Mouse (Mus musculus) forebrain, embryonic 15.5 days (tissue): ENCODE measurements at regions not wholly inside any gene's neighbourhood (a gene's known extent, or its start where the extent isn't known, plus 50 kb on each side); places are given as distances from the start of the nearest gene placed in this dataset.

Source experiments
- ATAC-seq: fragments of 200-750 bp; cut with Nextera tagmentation; replicated peaks from 2 replicates; pipeline ENCODE4 v1.8.0; 2017; ENCODE audit warnings: mild to moderate bottlenecking, moderate TSS enrichment, moderate library complexity
- H3K27ac ChIP-seq: fragments of 300-500 bp; sonication (generic); replicated peaks from 2 replicates; pipeline ENCODE4 v1.5.1; 2015; ENCODE audit warnings: mild to moderate bottlenecking, inconsistent platforms
- H3K27me3 ChIP-seq: fragments of 300-500 bp; sonication (generic); 2 replicates; pipeline ENCODE4 v1.6.1; 2015; ENCODE audit warnings: inconsistent platforms
- H3K36me3 ChIP-seq: fragments of 300-500 bp; sonication (generic); 2 replicates; pipeline ENCODE4 v1.6.1; 2015; ENCODE audit warnings: mild to moderate bottlenecking, inconsistent platforms
- H3K4me1 ChIP-seq: fragments of 300-500 bp; sonication (generic); 2 replicates; pipeline ENCODE4 v1.6.1; 2015; ENCODE audit warnings: inconsistent platforms
- H3K4me2 ChIP-seq: fragments of 300-500 bp; sonication (generic); replicated peaks from 2 replicates; pipeline ENCODE4 v1.6.1; 2015; ENCODE audit warnings: mild to moderate bottlenecking, inconsistent platforms
- H3K4me3 ChIP-seq: fragments of 300-500 bp; sonication (generic); 2 replicates; pipeline ENCODE4 v1.5.1; 2015; ENCODE audit warnings: mild to moderate bottlenecking, inconsistent platforms
- H3K9ac ChIP-seq: fragments of 300-500 bp; sonication (generic); replicated peaks from 2 replicates; pipeline ENCODE4 v1.6.1; 2015; ENCODE audit warnings: mild to moderate bottlenecking, inconsistent platforms
- H3K9me3 ChIP-seq: fragments of 300-500 bp; sonication (generic); 2 replicates; pipeline ENCODE4 v1.6.1; 2016; ENCODE audit warnings: inconsistent platforms
- WGBS: fragments of 180-500 bp; shearing (Covaris S2); methylation state at CpG from one replicate; pipeline ENCODE4 v1.1.7; 2015; ENCODE audit warnings: mixed read lengths; 5-methylcytosine and 5-hydroxymethylcytosine counted together

- no peaks in the 10 kb centered on the region for H3K36me3 ChIP-seq
- 54% methylated on average over 8 of the region's 8 CpGs for WGBS
- no peak overlapping the region for H3K4me3 ChIP-seq
- H3K27me3 ChIP-seq = no peaks in the 10 kb centered on the region
- ATAC-seq = no peak
- H3K4me2 ChIP-seq = no peak overlapping the region
- no peaks in the 10 kb centered on the region for H3K9me3 ChIP-seq
- H3K4me1 ChIP-seq = 0 out of 2 replicates have a peak, but pooled peaks cover 4% of the 10 kb centered on the region
- H3K27ac ChIP-seq = no peak overlapping the region
- H3K9ac ChIP-seq = no peak overlapping the region
Observed at GRCm38 (mm10) chr10:21741575-21741974, 140.4 kb upstream of the Sgk1 start.

DNA sequence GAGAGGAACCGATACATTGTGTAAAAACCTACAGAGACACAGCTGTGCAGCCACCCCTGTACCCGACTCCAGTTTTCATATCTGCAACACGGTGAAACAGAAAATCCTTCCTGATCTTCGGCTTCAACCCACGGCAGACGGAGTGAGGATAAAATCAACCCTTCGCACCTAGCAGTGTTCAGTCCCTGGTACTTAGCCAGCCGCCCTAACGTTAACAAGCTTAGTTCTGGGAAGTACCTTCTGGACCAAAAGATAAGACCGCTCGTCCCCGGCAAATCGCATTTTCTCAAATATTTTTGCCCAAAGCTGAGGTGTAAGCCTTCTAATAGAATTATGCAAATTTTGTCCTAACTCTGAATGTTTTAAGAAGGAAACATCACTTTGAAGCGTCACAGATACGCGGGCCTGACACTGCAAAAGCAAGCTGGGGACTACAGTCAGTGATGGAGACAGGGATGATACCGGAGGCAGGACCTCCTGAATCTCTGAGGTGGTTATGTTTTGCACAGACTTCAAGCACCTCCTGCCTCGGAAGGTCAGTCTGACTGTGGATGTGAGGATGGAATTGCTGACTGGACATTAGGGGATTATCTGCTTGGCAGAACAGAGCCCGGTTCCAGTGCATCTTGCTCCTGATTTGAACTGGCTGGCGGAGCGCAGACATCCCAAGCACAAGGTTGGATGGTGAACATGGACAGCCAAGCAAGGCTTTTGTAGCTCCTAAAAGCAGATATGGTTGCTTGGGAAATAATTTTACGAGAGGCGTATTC is 139.8 kb upstream of the Sgk1 start:
- H3K4me2 ChIP-seq = no peak overlapping the region
- WGBS = 88% methylated on average over 23 of the region's 23 CpGs
- H3K4me3 ChIP-seq = no peak overlapping the region
- H3K4me1 ChIP-seq = 0 out of 2 replicates have a peak, but pooled peaks cover 10% of the 10 kb centered on the region
- H3K27ac ChIP-seq = no peak overlapping the region
- H3K9me3 ChIP-seq = no peaks in the 10 kb centered on the region
- H3K9ac ChIP-seq = no peak overlapping the region
- no peaks in the 10 kb centered on the region for H3K36me3 ChIP-seq
- H3K27me3 ChIP-seq = no peaks in the 10 kb centered on the region
- no peak for ATAC-seq

GRCm38 (mm10) chr10:21743396-21743795 is 138.6 kb upstream of the Sgk1 start:
- Histone ChIP-seq H3K9me3 (no peaks in the 10 kb centered on the region), H3K27me3 (no peaks in the 10 kb centered on the region), H3K4me2 (no peak overlapping the region), H3K9ac (no peak overlapping the region), H3K4me1 (0 out of 2 replicates have a peak, but pooled peaks cover 10% of the 10 kb centered on the region), H3K4me3 (no peak overlapping the region), H3K27ac (no peak overlapping the region), H3K36me3 (no peaks in the 10 kb centered on the region)
- WGBS = 87% methylated on average over 4 of the region's 4 CpGs
- ATAC-seq = no peak

GRCm38 (mm10) chr10:21744341-21744955 is 137.5 kb upstream of the Sgk1 start:
- H3K36me3 ChIP-seq = no peaks in the 10 kb centered on the region
- H3K4me3 ChIP-seq = no peak overlapping the region
- no peak overlapping the region for H3K27ac ChIP-seq
- no peak for ATAC-seq
- H3K4me1 ChIP-seq = 0 out of 2 replicates have a peak, but pooled peaks cover 10% of the 10 kb centered on the region
- H3K27me3 ChIP-seq = no peaks in the 10 kb centered on the region
- no peak overlapping the region for H3K4me2 ChIP-seq
- WGBS = 80% methylated on average over 6 of the region's 6 CpGs
- no peaks in the 10 kb centered on the region for H3K9me3 ChIP-seq
- H3K9ac ChIP-seq = no peak overlapping the region

DNA sequence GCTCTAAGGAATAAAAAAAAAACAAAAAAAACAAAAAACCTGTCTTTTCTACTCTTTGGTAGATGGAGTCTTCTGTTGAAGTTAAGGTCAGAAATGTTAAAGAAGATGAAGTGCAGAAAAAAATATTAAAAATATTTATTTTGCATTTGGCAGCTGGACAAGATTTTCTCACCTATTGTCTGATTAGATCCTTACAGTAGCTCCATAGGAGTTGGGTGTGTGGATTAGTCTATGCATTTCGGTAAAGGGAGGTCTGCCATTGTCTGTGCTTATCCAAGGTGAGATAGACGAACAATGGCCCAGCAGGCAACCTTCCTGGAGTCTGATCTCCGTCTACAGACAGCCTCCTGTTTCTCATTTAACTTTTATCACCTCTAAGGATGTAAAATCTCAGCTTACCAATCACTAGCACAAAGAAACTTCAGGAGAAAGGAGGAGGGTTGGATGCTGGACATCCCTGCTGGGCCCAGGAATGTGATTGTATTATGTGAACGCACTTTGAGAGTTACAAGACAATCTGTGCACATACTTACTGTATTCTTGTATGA is 136.0 kb upstream of the Sgk1 start:
- Histone ChIP-seq H3K27me3 (no peaks in the 10 kb centered on the region), H3K27ac (no peak overlapping the region), H3K9me3 (no peaks in the 10 kb centered on the region), H3K4me2 (no peak overlapping the region), H3K36me3 (no peaks in the 10 kb centered on the region), H3K4me3 (no peak overlapping the region), H3K4me1 (0 out of 2 replicates have a peak, but pooled peaks cover 7% of the 10 kb centered on the region), H3K9ac (no peak overlapping the region)
- WGBS = 8% methylated on average over 4 of the region's 4 CpGs
- ATAC-seq = no peak

DNA sequence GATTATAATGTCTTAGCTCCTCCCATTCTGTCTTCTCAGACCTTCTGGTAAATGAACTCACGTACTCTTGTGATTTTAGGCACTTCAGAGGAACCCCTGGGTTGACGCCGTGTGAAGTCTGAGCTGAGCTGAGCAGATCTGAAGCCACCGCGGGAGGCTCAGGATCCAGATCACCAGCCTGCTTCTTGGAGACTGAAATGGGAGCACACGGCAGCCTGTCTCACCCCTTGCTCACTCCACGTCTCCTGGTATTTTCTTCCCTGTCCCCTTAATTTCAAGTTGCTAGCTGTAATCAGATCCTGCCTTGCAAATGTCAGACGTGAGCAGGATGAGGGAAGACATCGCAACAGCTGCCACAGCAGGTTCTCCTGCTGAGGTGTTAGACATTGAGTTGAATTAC is 135.3 kb upstream of the Sgk1 start:
- Histone ChIP-seq H3K4me3 (no peak overlapping the region), H3K27ac (no peak overlapping the region), H3K36me3 (no peaks in the 10 kb centered on the region), H3K9ac (no peak overlapping the region), H3K9me3 (no peaks in the 10 kb centered on the region), H3K27me3 (no peaks in the 10 kb centered on the region), H3K4me1 (0 out of 2 replicates have a peak, but pooled peaks cover 7% of the 10 kb centered on the region), H3K4me2 (no peak overlapping the region)
- ATAC-seq = no peak
- WGBS = 14% methylated on average over 9 of the region's 9 CpGs

- no peaks in the 10 kb centered on the region for H3K9me3 ChIP-seq
- no peaks in the 10 kb centered on the region for H3K27me3 ChIP-seq
- H3K9ac ChIP-seq = no peak overlapping the region
- H3K4me1 ChIP-seq = peaks cover 13% of the 10 kb centered on the region
- H3K36me3 ChIP-seq = no peaks in the 10 kb centered on the region
- no peak overlapping the region for H3K4me2 ChIP-seq
- no peak overlapping the region for H3K27ac ChIP-seq
- ATAC-seq = no peak
- WGBS = 75% methylated on average over 6 of the region's 6 CpGs
- no peak overlapping the region for H3K4me3 ChIP-seq
Observed at GRCm38 (mm10) chr10:21751326-21751725, 130.7 kb upstream of the Sgk1 start.

DNA sequence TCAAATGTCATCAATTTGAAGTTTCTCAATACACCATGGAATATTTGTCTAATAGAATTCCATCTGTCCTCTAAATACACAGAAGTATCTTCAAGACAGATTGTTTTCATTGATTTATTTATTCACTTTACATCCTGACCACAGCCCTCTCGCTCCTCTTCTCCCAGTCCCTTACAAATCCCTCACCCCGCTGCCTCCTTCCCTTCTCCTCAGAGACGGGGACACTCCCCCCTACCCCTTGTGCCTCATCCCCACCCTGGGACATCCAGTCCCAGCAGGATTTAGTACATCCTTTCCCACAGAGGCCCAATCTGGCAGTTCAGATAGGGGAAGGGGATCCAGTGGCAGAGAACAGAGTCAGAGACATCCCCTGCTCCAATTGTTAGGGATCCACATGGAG is 129.6 kb upstream of the Sgk1 start:
- Histone ChIP-seq H3K36me3 (no peaks in the 10 kb centered on the region), H3K9me3 (no peaks in the 10 kb centered on the region), H3K27me3 (no peaks in the 10 kb centered on the region), H3K27ac (no peak overlapping the region), H3K4me2 (no peak overlapping the region), H3K4me3 (no peak overlapping the region), H3K4me1 (peaks cover 7% of the 10 kb centered on the region), H3K9ac (no peak overlapping the region)
- 50% methylated on average over 3 of the region's 3 CpGs for WGBS
- ATAC-seq = no peak

DNA sequence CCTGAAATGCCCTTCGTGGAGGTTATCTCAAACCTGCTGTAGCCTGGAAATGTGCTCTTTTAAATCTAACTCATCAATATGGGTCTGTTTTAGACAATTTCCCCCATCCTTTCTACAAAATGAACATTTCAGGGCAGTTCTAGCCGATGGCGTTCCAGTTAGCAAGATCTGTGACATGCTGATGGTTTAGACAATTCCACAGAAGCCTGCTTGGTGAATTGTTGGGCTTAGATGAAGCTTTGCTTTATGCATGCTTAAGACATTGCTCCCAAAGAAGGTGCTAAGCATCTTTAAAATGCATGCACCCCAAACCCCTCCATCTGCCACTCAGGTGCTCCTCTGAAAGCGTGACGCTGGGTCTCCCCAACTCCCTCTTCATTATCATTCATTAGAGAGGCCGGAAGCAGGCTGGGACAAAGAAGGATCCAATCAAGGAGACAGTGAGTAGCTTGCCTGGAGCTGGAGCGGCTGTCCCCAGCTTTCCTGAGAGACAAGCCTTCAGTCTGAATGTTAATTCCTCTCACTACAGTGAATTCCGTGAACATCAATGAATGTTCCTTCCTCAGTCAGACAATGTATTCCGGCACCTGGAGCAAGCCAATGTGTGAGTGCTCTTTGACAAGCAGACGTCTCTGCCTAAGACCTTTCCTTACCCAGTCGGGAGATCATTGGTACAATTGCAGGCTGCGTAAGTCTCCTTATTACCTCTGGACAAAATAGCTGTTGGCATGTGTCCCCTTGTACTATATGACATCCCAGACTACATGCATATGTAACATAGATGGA is 127.0 kb upstream of the Sgk1 start:
- no peaks in the 10 kb centered on the region for H3K9me3 ChIP-seq
- H3K27me3 ChIP-seq = no peaks in the 10 kb centered on the region
- WGBS = 39% methylated on average over 12 of the region's 12 CpGs
- H3K27ac ChIP-seq = peak overlapping the region; percentile 25; the same call in 1 of the 2 replicates
- H3K4me3 ChIP-seq = no peak overlapping the region
- H3K4me1 ChIP-seq = peaks cover 7% of the 10 kb centered on the region
- no peak overlapping the region for H3K4me2 ChIP-seq
- H3K36me3 ChIP-seq = no peaks in the 10 kb centered on the region
- no peak overlapping the region for H3K9ac ChIP-seq
- peak; percentile 63; the same call in 1 of the 2 replicates for ATAC-seq

DNA sequence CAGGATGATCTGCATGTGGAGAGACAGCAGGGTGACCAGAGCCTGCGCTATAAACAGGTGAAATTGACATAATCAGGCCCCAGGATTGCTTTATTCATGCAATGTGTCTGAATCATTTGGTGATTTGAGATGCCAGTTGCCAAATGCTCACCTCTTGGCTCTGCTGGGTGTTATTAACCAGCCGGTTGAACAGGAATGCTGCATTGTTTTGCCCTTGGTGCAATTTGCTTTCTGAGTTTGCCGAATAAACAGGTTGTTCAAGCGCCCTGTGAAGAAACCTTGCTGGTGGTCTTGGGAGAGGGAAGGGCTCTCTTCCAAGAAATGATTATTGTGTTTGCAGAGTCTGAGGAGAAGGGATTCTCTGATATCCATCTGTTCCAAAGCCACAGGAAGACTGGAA is 126.3 kb upstream of the Sgk1 start:
- no peaks in the 10 kb centered on the region for H3K36me3 ChIP-seq
- 67% methylated on average over 4 of the region's 4 CpGs for WGBS
- H3K9me3 ChIP-seq = no peaks in the 10 kb centered on the region
- H3K27me3 ChIP-seq = no peaks in the 10 kb centered on the region
- ATAC-seq = no peak
- no peak overlapping the region for H3K27ac ChIP-seq
- no peak overlapping the region for H3K9ac ChIP-seq
- H3K4me1 ChIP-seq = peaks cover 7% of the 10 kb centered on the region
- H3K4me2 ChIP-seq = no peak overlapping the region
- H3K4me3 ChIP-seq = no peak overlapping the region

DNA sequence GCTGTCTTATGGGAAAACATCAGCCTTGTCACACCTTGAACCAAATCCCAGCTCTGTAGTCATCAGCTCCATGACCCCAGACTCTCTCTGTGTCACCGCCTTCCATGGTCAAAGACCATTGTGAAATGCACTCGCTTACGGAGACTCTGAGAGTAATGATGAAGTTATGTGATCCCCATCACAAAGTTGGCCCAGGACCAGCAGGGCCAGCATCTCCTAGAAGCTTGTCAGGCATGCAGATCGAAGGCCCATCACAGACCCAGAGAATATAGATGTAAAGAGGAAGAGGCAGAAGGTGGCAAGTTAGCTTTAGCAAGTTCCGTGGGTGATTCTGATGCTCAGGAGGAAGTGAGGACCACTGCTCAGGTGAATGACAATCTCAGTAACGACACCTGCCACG is 125.2 kb upstream of the Sgk1 start:
- Histone ChIP-seq H3K4me2 (no peak overlapping the region), H3K4me1 (peaks cover 7% of the 10 kb centered on the region), H3K9ac (no peak overlapping the region), H3K36me3 (no peaks in the 10 kb centered on the region), H3K4me3 (no peak overlapping the region), H3K9me3 (no peaks in the 10 kb centered on the region), H3K27ac (no peak overlapping the region), H3K27me3 (no peaks in the 10 kb centered on the region)
- ATAC-seq = no peak
- WGBS = 95% methylated on average over 7 of the region's 7 CpGs

GRCm38 (mm10) chr10:21758122-21758521 is 123.9 kb upstream of the Sgk1 start:
- no peak for ATAC-seq
- 83% methylated on average over 6 of the region's 6 CpGs for WGBS
- Histone ChIP-seq H3K4me1 (peaks cover 7% of the 10 kb centered on the region), H3K4me2 (no peak overlapping the region), H3K9ac (no peak overlapping the region), H3K27ac (no peak overlapping the region), H3K27me3 (no peaks in the 10 kb centered on the region), H3K4me3 (no peak overlapping the region), H3K9me3 (no peaks in the 10 kb centered on the region), H3K36me3 (no peaks in the 10 kb centered on the region)
